Mouse (Mus musculus): ENCODE measurements around the gene Abcc4.

DNA sequence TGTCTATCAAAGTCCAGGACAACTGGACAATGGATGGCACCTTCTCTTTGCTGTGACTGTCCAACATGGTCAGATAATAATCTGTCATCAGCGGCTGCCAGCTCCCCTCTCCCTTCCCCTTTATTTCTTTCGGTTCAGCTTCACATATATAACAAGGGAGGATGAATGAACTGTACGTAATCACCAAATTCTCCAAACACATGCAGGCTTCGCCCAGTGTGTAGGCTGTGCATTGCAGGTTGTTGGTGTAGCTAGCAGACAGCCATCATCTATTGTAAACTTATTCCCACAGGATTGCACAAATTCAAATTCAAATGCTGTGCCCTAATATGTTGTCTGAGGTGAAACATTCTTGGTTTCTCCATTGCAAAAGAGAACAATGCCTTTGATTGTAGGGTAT lies 271.2 kb downstream of the Abcc4 start:
- no peak for TF ChIP-seq KAT2A (IDR thresholded peaks at IDR 0.05; ENCODE audit: insufficient replicate concordance, low read length)
- TF ChIP-seq MAFK (IDR thresholded peaks at IDR 0.05; ENCODE audit: insufficient replicate concordance, low read length): no peak
- TF ChIP-seq POLR2A (IDR thresholded peaks at IDR 0.05; ENCODE audit: low read depth, low read length): no peak
- TF ChIP-seq MAX (IDR thresholded peaks at IDR 0.05; ENCODE audit: low read length): no peak
- no peak for TF ChIP-seq ZNF384 (IDR thresholded peaks at IDR 0.05; ENCODE audit: low read depth, low read length)
- no peak for TF ChIP-seq CTCF (conservative IDR thresholded peaks at IDR 0.05 in 1 of 2, IDR thresholded peaks at IDR 0.05 in 1 of 2; ENCODE audit: low read depth in 2 of 2, low read length in 2 of 2)
- TF ChIP-seq E2F4 (IDR thresholded peaks at IDR 0.05; ENCODE audit: insufficient replicate concordance, low read depth, low read length): no peak
- TF ChIP-seq NELFE (IDR thresholded peaks at IDR 0.05; ENCODE audit: low read depth, low read length): no peak
- TF ChIP-seq ELF1 (IDR thresholded peaks at IDR 0.05; ENCODE audit: low read depth, low read length): no peak
- TF ChIP-seq SMC3 (IDR thresholded peaks at IDR 0.05; ENCODE audit: low read depth, low read length): no peak
- no peak for TF ChIP-seq POLR2AphosphoS2 (IDR thresholded peaks at IDR 0.05; ENCODE audit: low read depth, low read length)
